Comparison of ENCODE assay signal across 8 mouse cellular contexts in the genomic region with DNA sequence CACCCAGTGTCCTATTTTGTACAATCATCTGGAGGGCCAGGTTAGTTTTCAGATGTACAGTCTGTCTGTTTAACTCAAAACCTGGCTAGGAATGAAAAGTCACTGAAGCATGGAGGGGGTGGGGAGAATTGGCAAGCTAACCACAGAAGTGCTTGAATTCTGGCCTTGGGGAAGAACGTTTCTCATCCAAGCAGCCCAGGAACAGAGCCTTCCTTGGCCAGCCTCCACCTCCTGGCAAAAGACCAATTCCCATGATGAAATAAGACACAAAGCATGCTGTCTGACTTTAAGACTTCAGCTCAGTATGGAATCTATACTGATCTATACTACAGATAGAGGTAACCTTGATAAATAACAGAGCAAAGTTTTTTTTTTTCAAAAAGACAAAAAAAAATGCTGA.
DNase-seq lines count a peak whose midpoint lies in the region; ATAC-seq lines count a peak whose summit lies in the region.

No protein-coding gene starts in this region.

- intact Hi-C loops in gastrocnemius, postnatal 36 days (cut with DNase I) = loop anchor here (5.0 kb wide), 1 partner anchor 62 kb away; no protein-coding TSS in a partner anchor
- intact Hi-C loops in left cerebral cortex, postnatal 36 days (cut with DNase I) = no loop called here

- DNase-seq in frontal cortex, postnatal 10 days (ENCODE audit: low spot score in 2 of 2) = peak; percentile 50 to 56
- peak; percentile 70 to 82 for DNase-seq in urinary bladder, postnatal 4 days (ENCODE audit: low spot score in 2 of 2)
- no peak for DNase-seq in urinary bladder, adult 18-20 months (ENCODE audit: low spot score in 2 of 2)
- DNase-seq in gastrocnemius, postnatal 36 days = peak; percentile 74 to 84
- DNase-seq in left cerebral cortex, postnatal 36 days (ENCODE audit: low spot score in 2 of 2) = peak; percentile 30 to 60
- DNase-seq in testis, postnatal 14 days (ENCODE audit: low spot score) = peak; percentile 87
- DNase-seq in yolk sac, embryonic 10.5 days (ENCODE audit: low spot score) = no peak

- no peak for ATAC-seq in frontal cortex, adult (ENCODE audit: low TSS enrichment)

Comparison
In these comparisons a context has a peak if more than half of its experiments do, and no peak if none do; other contexts are left out.
1. DNase-seq: peak in frontal cortex, postnatal 10 days (2 of 2), urinary bladder, postnatal 4 days (2 of 2), gastrocnemius, postnatal 36 days (2 of 2), left cerebral cortex, postnatal 36 days (2 of 2) and testis, postnatal 14 days (single experiment); none in urinary bladder, adult 18-20 months (0 of 2) and yolk sac, embryonic 10.5 days (single experiment).